ENCODE assay signal across 7 mouse cellular contexts in the genomic region with DNA sequence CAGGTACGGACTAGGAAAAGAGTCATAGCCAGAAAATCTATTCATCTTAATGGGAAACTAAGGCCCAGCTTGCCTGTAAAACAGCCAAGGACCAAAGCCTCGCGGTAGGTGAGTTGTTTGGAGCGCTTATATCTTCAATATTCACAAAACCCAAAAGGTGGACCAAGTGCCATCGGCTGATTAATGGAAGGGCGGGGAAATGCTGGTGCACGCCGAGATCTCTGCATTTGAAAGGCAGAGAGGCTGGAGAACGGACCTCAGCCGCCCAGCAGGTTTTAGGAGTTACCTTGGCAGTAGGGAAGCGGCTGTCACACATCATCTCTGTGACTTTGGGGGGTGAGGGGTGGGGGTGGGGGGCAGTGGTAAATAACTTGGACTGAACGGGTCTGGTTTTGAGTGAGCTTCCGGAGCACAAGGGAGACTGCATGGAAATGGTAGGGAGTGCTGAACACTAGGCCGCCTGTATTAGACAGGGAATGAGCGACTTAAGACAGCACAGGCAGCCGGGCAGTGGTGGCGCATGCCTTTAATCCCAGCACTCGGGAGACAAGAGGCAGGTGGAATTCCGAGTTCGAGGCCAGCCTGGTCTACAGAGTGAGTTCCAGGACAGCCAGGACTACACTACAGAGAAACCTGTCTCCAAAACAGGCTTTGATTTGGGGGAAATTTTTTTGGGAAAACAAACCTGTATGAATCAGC. TPM values are rescaled to one million over a fixed set of nuclear protein-coding genes. Genes with fewer than 3 reads are reported as not detected.
DNase-seq lines count a peak whose midpoint lies in the region; ATAC-seq and TF ChIP-seq lines count a peak whose summit lies in the region.

No protein-coding gene starts in this region.

- peaks cover 26% of the 10 kb centered on the region for H3K36me3 ChIP-seq in spleen, adult 2 months (ENCODE audit: control insufficient read depth, insufficient read depth, low read length)
- H3K36me3 ChIP-seq in embryonic facial prominence, embryonic 11.5 days (replicated peaks; ENCODE audit: control insufficient read depth, insufficient read depth, low read depth, low read length), result peaks cover 11% of the 10 kb centered on the region
- peaks cover 13% of the 10 kb centered on the region for H3K36me3 ChIP-seq in limb, embryonic 11.5 days (ENCODE audit: control insufficient read depth, insufficient read depth, low read length)
- H3K36me3 ChIP-seq in stomach, embryonic 14.5 days (ENCODE audit: control insufficient read depth, insufficient read depth, low read length), result peaks cover 32% of the 10 kb centered on the region

- 0 out of 2 replicates have a peak, but pooled peaks have one; percentile 41 for ATAC-seq in embryonic facial prominence, embryonic 11.5 days (replicated peaks; ENCODE audit: insufficient number of reproducible peaks, low FRiP score, low TSS enrichment, low read depth)
- ATAC-seq in limb, embryonic 11.5 days (ENCODE audit: insufficient number of reproducible peaks, low FRiP score, low TSS enrichment, low read depth), result no peak; the same call in 1 of the 2 replicates
- peak; percentile 1; the same call in 1 of the 2 replicates for ATAC-seq in stomach, embryonic 14.5 days (ENCODE audit: insufficient number of reproducible peaks, insufficient read depth, low FRiP score, low read depth)

- peak overlapping the region; percentile 74 for H3K4me3 ChIP-seq in spleen, adult 2 months (ENCODE audit: extremely low read depth, insufficient read depth, insufficient read length)
- H3K4me3 ChIP-seq in embryonic facial prominence, embryonic 11.5 days (ENCODE audit: low read depth, low read length), result peak overlapping the region; percentile 77
- H3K4me3 ChIP-seq in limb, embryonic 11.5 days (ENCODE audit: low read depth, low read length), result peak overlapping the region; percentile 72
- H3K4me3 ChIP-seq in stomach, embryonic 14.5 days (ENCODE audit: low read depth, low read length), result peak overlapping the region; percentile 82

- DNase-seq in spleen, adult 2 months (ENCODE audit: low read depth in 1 of 2, low spot score in 2 of 2), result no peak
- DNase-seq in spleen, postnatal 36 days (ENCODE audit: low spot score in 2 of 2), result no peak
- peak; percentile 13 for DNase-seq in embryonic facial prominence, embryonic 11.5 days (ENCODE audit: low spot score)
- DNase-seq in limb, embryonic 11.5 days (ENCODE audit: low spot score), result no peak
- no peak for DNase-seq in spleen, adult 12 weeks (ENCODE audit: low spot score)
- no peak for DNase-seq in urinary bladder, postnatal 36 days (ENCODE audit: low spot score in 2 of 2)

- no peak for TF ChIP-seq CTCF in spleen, adult 2 months (IDR thresholded peaks at IDR 0.05; ENCODE audit: extremely low read depth, insufficient read depth, insufficient read length, insufficient replicate concordance)

- WGBS in spleen, adult 2 months, result 5% methylated on average over 20 of the region's 20 CpGs
- WGBS in embryonic facial prominence, embryonic 11.5 days, result 6% methylated on average over 20 of the region's 20 CpGs
- WGBS in limb, embryonic 11.5 days, result 10% methylated on average over 20 of the region's 20 CpGs
- WGBS in stomach, embryonic 14.5 days, result 8% methylated on average over 20 of the region's 20 CpGs

- H3K27ac ChIP-seq in spleen, adult 2 months (ENCODE audit: insufficient read depth, low read length), result peak overlapping the region; percentile 81
- no peak overlapping the region for H3K27ac ChIP-seq in embryonic facial prominence, embryonic 11.5 days (replicated peaks; ENCODE audit: low read depth, low read length)
- no peak overlapping the region for H3K27ac ChIP-seq in limb, embryonic 11.5 days (replicated peaks; ENCODE audit: low read depth, low read length)
- H3K27ac ChIP-seq in stomach, embryonic 14.5 days (ENCODE audit: low read length), result peak overlapping the region; percentile 72

- H3K4me1 ChIP-seq in spleen, adult 2 months (ENCODE audit: control insufficient read depth, insufficient read depth, insufficient read length), result peaks cover 5% of the 10 kb centered on the region; the same call in 1 of the 2 replicates
- H3K4me1 ChIP-seq in embryonic facial prominence, embryonic 11.5 days (ENCODE audit: control insufficient read depth, insufficient read depth, low read length), result no peaks in the 10 kb centered on the region; the same call in 1 of the 2 replicates
- H3K4me1 ChIP-seq in limb, embryonic 11.5 days (ENCODE audit: control insufficient read depth, insufficient read depth, low read length), result peaks cover 2% of the 10 kb centered on the region; the same call in 1 of the 2 replicates
- H3K4me1 ChIP-seq in stomach, embryonic 14.5 days (ENCODE audit: control insufficient read depth, insufficient read depth, low read length), result peaks cover 12% of the 10 kb centered on the region

- peak overlapping the region; percentile 70 for H3K9ac ChIP-seq in embryonic facial prominence, embryonic 11.5 days (replicated peaks; ENCODE audit: low read length)
- H3K9ac ChIP-seq in limb, embryonic 11.5 days (ENCODE audit: low read length), result peak overlapping the region; percentile 74
- peak overlapping the region; percentile 67 for H3K9ac ChIP-seq in stomach, embryonic 14.5 days (replicated peaks; ENCODE audit: low read depth, low read length)

- no peak for TF ChIP-seq POLR2A in spleen, adult 2 months (IDR thresholded peaks at IDR 0.05; ENCODE audit: low read depth, low read length)

- H3K9me3 ChIP-seq in embryonic facial prominence, embryonic 11.5 days (replicated peaks; ENCODE audit: control insufficient read depth, low read length), result no peaks in the 10 kb centered on the region
- no peaks in the 10 kb centered on the region for H3K9me3 ChIP-seq in limb, embryonic 11.5 days (ENCODE audit: control insufficient read depth, low read length)
- H3K9me3 ChIP-seq in stomach, embryonic 14.5 days (ENCODE audit: control insufficient read depth, low read depth, low read length), result no peaks in the 10 kb centered on the region

- H3K4me2 ChIP-seq in embryonic facial prominence, embryonic 11.5 days (ENCODE audit: low read depth, low read length), result peak overlapping the region; percentile 61
- peak overlapping the region; percentile 67 for H3K4me2 ChIP-seq in limb, embryonic 11.5 days (ENCODE audit: low read depth, severe bottlenecking)
- H3K4me2 ChIP-seq in stomach, embryonic 14.5 days (replicated peaks; ENCODE audit: low read depth, low read length), result peak overlapping the region; percentile 59

- no peaks in the 10 kb centered on the region for H3K27me3 ChIP-seq in spleen, adult 2 months (ENCODE audit: control insufficient read depth, insufficient read depth, low read length)
- no peaks in the 10 kb centered on the region for H3K27me3 ChIP-seq in embryonic facial prominence, embryonic 11.5 days (ENCODE audit: control insufficient read depth, insufficient read depth, low read length)
- no peaks in the 10 kb centered on the region for H3K27me3 ChIP-seq in limb, embryonic 11.5 days (ENCODE audit: control insufficient read depth, insufficient read depth, low read length)
- H3K27me3 ChIP-seq in stomach, embryonic 14.5 days (ENCODE audit: control insufficient read depth, insufficient read depth, low read length), result no peaks in the 10 kb centered on the region

RNA-seq across cellular contexts. Expression of gene Alkbh4, which starts 0.5 kb away (rescaled TPM):
- polyA plus RNA-seq in spleen, adult 2 months (2012; rRNA removed), result 19.6 and 28.4 TPM in 2 replicates
- polyA plus RNA-seq in embryonic facial prominence, embryonic 11.5 days (2014; fragmentation: Nextera tagmentation; extraction: Ambion mirVana), result 17.2 and 17.7 TPM in 2 replicates
- 23.9 and 24.7 TPM in 2 replicates for polyA plus RNA-seq in limb, embryonic 11.5 days (2014; fragmentation: Nextera tagmentation; extraction: Ambion mirVana)
- polyA plus RNA-seq in stomach, embryonic 14.5 days (2014; fragmentation: Nextera tagmentation; extraction: Ambion mirVana), result 16.2 and 18.1 TPM in 2 replicates

RNA-seq across cellular contexts. Expression of gene Lrwd1, which starts 0.6 kb away (rescaled TPM):
- polyA plus RNA-seq in spleen, adult 2 months (2012; rRNA removed), result 39.5 and 46.4 TPM in 2 replicates
- polyA plus RNA-seq in embryonic facial prominence, embryonic 11.5 days (2014; fragmentation: Nextera tagmentation; extraction: Ambion mirVana), result 42.1 and 45.1 TPM in 2 replicates
- 50.5 TPM in 2 replicates for polyA plus RNA-seq in limb, embryonic 11.5 days (2014; fragmentation: Nextera tagmentation; extraction: Ambion mirVana)
- polyA plus RNA-seq in stomach, embryonic 14.5 days (2014; fragmentation: Nextera tagmentation; extraction: Ambion mirVana), result 28.7 and 28.8 TPM in 2 replicates

RNA-seq across cellular contexts. Expression of gene Polr2j, which starts 20.0 kb away (rescaled TPM):
- 32.3 and 38.1 TPM in 2 replicates for polyA plus RNA-seq in spleen, adult 2 months (2012; rRNA removed)
- polyA plus RNA-seq in embryonic facial prominence, embryonic 11.5 days (2014; fragmentation: Nextera tagmentation; extraction: Ambion mirVana), result 266 and 267 TPM in 2 replicates
- polyA plus RNA-seq in limb, embryonic 11.5 days (2014; fragmentation: Nextera tagmentation; extraction: Ambion mirVana), result 274 and 281 TPM in 2 replicates
- 239 and 243 TPM in 2 replicates for polyA plus RNA-seq in stomach, embryonic 14.5 days (2014; fragmentation: Nextera tagmentation; extraction: Ambion mirVana)

RNA-seq across cellular contexts. Expression of gene Orai2, which starts 34.1 kb away (rescaled TPM):
- 113 and 167 TPM in 2 replicates for polyA plus RNA-seq in spleen, adult 2 months (2012; rRNA removed)
- polyA plus RNA-seq in embryonic facial prominence, embryonic 11.5 days (2014; fragmentation: Nextera tagmentation; extraction: Ambion mirVana), result 6.0 and 6.2 TPM in 2 replicates
- 4.5 and 5.6 TPM in 2 replicates for polyA plus RNA-seq in limb, embryonic 11.5 days (2014; fragmentation: Nextera tagmentation; extraction: Ambion mirVana)
- 7.0 and 7.8 TPM in 2 replicates for polyA plus RNA-seq in stomach, embryonic 14.5 days (2014; fragmentation: Nextera tagmentation; extraction: Ambion mirVana)

RNA-seq across cellular contexts. Expression of gene Rasa4, which starts 52.7 kb away (rescaled TPM):
- 38.1 and 43.0 TPM in 2 replicates for polyA plus RNA-seq in spleen, adult 2 months (2012; rRNA removed)
- 3.8 and 5.5 TPM in 2 replicates for polyA plus RNA-seq in embryonic facial prominence, embryonic 11.5 days (2014; fragmentation: Nextera tagmentation; extraction: Ambion mirVana)
- polyA plus RNA-seq in limb, embryonic 11.5 days (2014; fragmentation: Nextera tagmentation; extraction: Ambion mirVana), result 3.3 and 4.4 TPM in 2 replicates
- 10.2 and 11.0 TPM in 2 replicates for polyA plus RNA-seq in stomach, embryonic 14.5 days (2014; fragmentation: Nextera tagmentation; extraction: Ambion mirVana)

Comparison
In these comparisons a context has a peak if more than half of its experiments do, and no peak if none do; other contexts are left out.
1. H3K27ac ChIP-seq: peak in spleen, adult 2 months (single experiment) and stomach, embryonic 14.5 days (single experiment); none in embryonic facial prominence, embryonic 11.5 days (single experiment) and limb, embryonic 11.5 days (single experiment).
2. Peak in every context shown above with its lines, with median percentiles within 50 percentile points of each other: H3K4me3 ChIP-seq, H3K4me2 ChIP-seq and H3K9ac ChIP-seq.